Mouse (Mus musculus): ENCODE data around the gene Ccdc62. TPM values are rescaled to one million over a fixed set of nuclear protein-coding genes. Genes with fewer than 3 reads are reported as not detected.
A peak's percentile ranks its signal among the peaks of the same experiment; 100 is the strongest.

The Ccdc62 gene
- polyA plus RNA-seq, 1 experiment from 2014 or later: 4.7 TPM

DNA sequence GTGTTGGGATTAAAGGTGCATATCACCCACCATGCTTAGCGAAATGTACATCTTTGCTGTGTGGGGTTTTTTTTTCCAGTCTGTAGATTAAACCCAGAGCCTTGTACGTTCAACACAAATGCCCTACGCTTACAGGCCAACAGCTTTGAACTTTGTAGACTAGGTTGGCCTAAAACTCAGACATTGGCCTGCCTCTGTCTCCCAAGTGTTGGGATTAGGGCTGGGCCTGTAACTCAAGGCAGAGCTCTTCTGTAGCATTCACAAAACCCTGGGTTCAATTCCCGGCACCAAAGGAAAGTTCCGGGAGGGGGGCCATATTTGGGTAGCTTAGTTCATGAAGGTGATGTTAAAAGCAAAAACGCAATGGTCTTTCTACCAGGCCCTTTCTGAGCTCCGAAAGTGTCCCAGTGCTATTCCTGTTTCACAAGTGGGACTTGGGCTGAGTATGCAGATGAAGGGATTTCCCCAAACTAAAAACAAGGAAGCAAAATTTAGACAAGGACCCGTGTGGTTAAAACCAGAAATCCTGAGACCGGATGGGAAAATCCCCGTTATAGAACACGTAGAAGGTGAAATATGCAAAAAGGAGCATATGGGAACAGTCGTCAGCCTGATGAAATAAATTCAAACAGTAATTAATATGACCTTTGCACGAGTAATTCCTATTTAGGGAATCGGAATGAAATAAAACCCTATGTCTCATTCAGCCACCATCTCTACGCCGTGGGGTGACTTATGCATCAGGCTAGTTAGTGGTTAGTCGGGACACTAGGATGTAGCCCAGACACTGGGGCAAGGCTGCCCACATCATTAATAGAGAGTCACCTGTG, 24.1 kb upstream of the Ccdc62 start:
- 70% methylated on average over 17 of the region's 17 CpGs for WGBS
- Histone ChIP-seq H3K4me1 (replicated peaks) (peaks cover 10% of the 10 kb centered on the region), H3K36me3 (peaks cover 5% of the 10 kb centered on the region), H3K4me3 (replicated peaks) (no peak overlapping the region; the same call in 1 of the 2 replicates), H3K4me2 (replicated peaks) (peak overlapping the region; percentile 43), H3K27me3 (replicated peaks) (no peaks in the 10 kb centered on the region), H3K9ac (no peak overlapping the region), H3K27ac (no peak overlapping the region), H3K9me3 (no peaks in the 10 kb centered on the region)
- no peak for ATAC-seq

DNA sequence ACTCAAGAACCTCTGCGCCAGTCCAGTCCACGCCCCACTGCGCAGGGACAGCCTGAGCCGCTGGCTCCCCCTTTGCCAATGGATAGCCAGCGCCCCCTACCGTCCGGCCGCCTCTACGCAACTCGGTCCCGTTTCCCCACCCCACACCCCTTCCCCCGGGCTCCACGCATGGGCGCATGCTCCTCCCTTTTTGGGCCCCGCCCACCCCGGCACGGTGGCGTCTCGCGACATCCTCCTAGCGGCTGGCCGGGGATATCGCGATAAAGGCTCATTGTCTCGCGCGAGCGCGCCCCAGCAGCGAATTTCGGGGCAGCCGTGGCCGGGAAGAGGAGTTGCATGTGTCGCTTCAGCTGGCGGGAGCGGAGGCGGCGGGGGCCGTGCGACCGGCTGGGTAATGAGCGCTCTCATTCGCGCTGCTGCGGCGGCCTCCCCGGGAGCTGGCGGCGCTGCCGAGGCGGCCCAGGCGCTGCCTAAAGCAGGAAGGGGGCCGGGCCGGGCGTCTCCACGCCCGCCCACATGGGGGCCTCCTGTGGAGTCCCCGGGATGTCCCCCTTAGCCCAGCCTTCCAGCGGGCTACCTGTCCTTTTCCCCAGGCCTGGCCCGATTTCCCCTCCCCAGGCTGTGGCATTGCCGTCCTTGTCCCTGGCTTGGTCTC, 23.4 kb upstream of the Ccdc62 start, which contains the start of gene Denr:
Gene Denr, plus strand, starts transcription at position 200 of the 655 bp plus-strand sequence.
- Histone ChIP-seq H3K4me1 (replicated peaks) (peaks cover 10% of the 10 kb centered on the region), H3K27ac (peak within 1 kb of the TSS; percentile 85), H3K36me3 (peaks cover 8% of the 10 kb centered on the region), H3K4me2 (replicated peaks) (peak within 1 kb of the TSS; percentile 76), H3K27me3 (replicated peaks) (no peaks in the 10 kb centered on the region), H3K4me3 (replicated peaks) (peak within 1 kb of the TSS; percentile 99), H3K9me3 (no peaks in the 10 kb centered on the region), H3K9ac (peak within 1 kb of the TSS; percentile 98)
- WGBS: 1% methylated on average over 61 of the region's 61 CpGs
- peak; percentile 97 for ATAC-seq

DNA sequence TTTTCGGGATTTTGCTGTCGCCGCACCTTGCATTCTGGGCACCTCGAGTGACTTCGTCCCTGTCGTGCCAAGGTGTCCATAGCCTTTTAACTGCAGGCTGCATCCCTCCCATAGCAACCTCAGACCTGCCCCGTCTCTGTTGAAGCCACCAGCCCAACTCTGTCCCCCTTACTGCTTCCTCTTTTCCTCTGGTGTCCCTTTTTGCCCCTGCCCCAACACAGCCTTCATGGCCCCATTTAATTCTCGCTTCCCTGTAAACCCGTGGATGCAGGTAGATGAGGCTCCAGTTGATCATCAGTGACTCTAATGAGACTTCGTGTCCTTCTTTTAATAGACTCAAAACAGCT, 22.9 kb upstream of the Ccdc62 start:
- no peaks in the 10 kb centered on the region for H3K9me3 ChIP-seq
- WGBS: 4% methylated on average over 10 of the region's 10 CpGs
- peak overlapping the region; percentile 99 for H3K4me3 ChIP-seq (replicated peaks)
- H3K4me2 ChIP-seq (replicated peaks): peak overlapping the region; percentile 76
- ATAC-seq: no peak
- H3K27me3 ChIP-seq (replicated peaks): no peaks in the 10 kb centered on the region
- H3K9ac ChIP-seq: peak overlapping the region; percentile 98
- H3K36me3 ChIP-seq: peaks cover 8% of the 10 kb centered on the region
- peak overlapping the region; percentile 85 for H3K27ac ChIP-seq
- H3K4me1 ChIP-seq (replicated peaks): peaks cover 10% of the 10 kb centered on the region

DNA sequence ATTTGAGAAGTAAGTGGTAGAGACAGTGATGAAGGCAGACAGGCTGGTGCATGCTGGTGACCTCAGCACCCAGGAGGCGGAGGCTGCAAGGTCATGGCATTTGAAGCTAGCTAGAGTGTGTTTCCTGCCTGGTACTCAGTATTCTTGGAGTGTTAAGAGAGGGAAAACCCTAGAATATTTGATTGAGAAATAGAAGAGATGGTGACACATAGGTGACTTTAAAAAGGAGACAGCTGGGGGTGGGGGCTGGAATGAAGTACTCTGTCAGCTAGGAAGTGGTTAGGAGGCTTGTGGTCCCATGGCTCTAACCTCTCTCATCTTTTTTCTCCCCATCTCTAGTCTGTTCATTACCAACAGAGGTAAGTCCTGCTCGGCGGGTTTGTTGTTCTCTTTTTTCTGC, 15.6 kb upstream of the Ccdc62 start:
- Histone ChIP-seq H3K4me3 (replicated peaks) (no peak overlapping the region), H3K36me3 (peaks cover 20% of the 10 kb centered on the region)

DNA sequence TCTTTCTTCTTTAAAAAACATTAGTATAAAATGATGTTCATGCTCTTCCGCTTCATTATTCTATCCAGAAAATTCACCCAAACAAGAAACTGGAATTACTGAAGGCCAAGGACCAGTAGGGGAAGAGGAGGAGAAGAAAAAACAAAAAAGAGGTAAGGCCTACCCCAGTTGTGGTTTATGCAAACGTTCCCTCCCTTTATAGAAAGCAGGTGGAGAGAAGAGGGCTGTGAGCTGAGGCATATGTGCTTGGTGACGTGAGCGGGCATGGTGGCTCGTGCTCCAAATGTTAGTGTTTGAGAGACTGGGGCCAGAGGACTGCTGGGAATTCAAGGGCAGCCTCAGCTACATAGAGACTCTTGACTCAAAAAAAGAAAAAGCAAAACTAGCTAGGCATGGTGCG, 8.4 kb upstream of the Ccdc62 start:
- no peaks in the 10 kb centered on the region for H3K9me3 ChIP-seq
- no peak overlapping the region for H3K27ac ChIP-seq
- peaks cover 37% of the 10 kb centered on the region for H3K36me3 ChIP-seq
- H3K4me1 ChIP-seq (replicated peaks): no peaks in the 10 kb centered on the region
- no peak overlapping the region for H3K4me2 ChIP-seq (replicated peaks)
- ATAC-seq: no peak
- H3K4me3 ChIP-seq (replicated peaks): no peak overlapping the region
- 91% methylated on average over 6 of the region's 6 CpGs for WGBS
- H3K27me3 ChIP-seq (replicated peaks): no peaks in the 10 kb centered on the region
- no peak overlapping the region for H3K9ac ChIP-seq

More for the DNA sequence above, 15.6 kb upstream of the Ccdc62 start:
- ATAC-seq: no peak
- no peak overlapping the region for H3K9ac ChIP-seq
- H3K9me3 ChIP-seq: no peaks in the 10 kb centered on the region
- H3K4me2 ChIP-seq (replicated peaks): no peak overlapping the region
- WGBS: 96% methylated on average over 3 of the region's 3 CpGs
- no peaks in the 10 kb centered on the region for H3K4me1 ChIP-seq (replicated peaks)
- H3K27me3 ChIP-seq (replicated peaks): no peaks in the 10 kb centered on the region
- H3K27ac ChIP-seq: no peak overlapping the region

DNA sequence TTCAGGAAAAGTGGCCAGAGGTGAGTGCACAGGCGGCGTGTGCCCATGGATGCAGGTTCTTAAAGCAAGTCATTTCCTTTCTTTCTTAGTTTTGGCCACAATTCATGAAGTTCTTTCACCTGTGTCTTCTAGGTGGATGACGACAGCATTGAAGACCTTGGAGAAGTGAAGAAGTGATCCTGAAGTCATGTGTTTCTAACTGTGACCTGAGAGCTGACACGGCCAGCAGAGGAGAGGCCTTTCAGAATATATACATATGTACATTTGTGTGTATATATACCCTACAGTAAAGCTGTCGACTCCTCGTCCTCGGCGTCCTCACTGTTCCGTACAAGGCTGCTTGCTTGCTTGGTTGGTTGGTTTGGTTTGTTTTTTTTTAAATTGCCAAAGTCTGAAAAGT, 3.4 kb upstream of the Ccdc62 start, which contains the start of gene Gm43518:
Gene Gm43518, plus strand, starts transcription at position 301 of the 400 bp plus-strand sequence.
- ATAC-seq: no peak
- no peak within 1 kb of the TSS for H3K4me2 ChIP-seq (replicated peaks)
- peaks cover 31% of the 10 kb centered on the region for H3K36me3 ChIP-seq
- 94% methylated on average over 9 of the region's 9 CpGs for WGBS
- no peak within 1 kb of the TSS for H3K27ac ChIP-seq
- H3K4me3 ChIP-seq (replicated peaks): no peak within 1 kb of the TSS
- no peak within 1 kb of the TSS for H3K9ac ChIP-seq
- H3K4me1 ChIP-seq (replicated peaks): peaks cover 2% of the 10 kb centered on the region; the same call in 1 of the 2 replicates
- H3K9me3 ChIP-seq: no peaks in the 10 kb centered on the region
- H3K27me3 ChIP-seq (replicated peaks): no peaks in the 10 kb centered on the region

DNA sequence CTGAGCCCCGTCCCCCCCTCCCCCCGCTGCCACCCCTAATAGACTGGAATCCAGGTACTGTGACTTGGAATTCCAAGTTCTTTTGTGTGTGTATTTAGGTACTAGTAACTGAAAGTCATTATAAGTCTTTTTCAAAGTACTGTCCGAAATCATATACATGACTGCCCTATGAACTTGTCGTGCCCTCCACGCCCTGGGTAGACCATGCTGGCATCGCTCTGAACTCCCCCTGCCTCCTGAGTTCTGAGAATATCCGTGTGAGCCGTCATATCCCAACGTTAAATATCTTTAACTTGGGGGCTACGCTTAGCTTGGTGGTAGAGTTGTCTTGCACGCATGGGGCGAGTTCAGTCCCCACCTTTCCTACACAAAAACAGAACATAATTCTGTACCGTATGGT, 652 bp downstream of the Ccdc62 start:
- no peaks in the 10 kb centered on the region for H3K27me3 ChIP-seq (replicated peaks)
- ATAC-seq: peak; percentile 14
- H3K27ac ChIP-seq: 0 out of 2 replicates have a peak overlapping the region, but pooled peaks have one; percentile 86
- peak overlapping the region; percentile 83 for H3K9ac ChIP-seq
- peaks cover 2% of the 10 kb centered on the region; the same call in 1 of the 2 replicates for H3K4me1 ChIP-seq (replicated peaks)
- H3K9me3 ChIP-seq: no peaks in the 10 kb centered on the region
- H3K4me3 ChIP-seq (replicated peaks): peak overlapping the region; percentile 65
- WGBS: 45% methylated on average over 13 of the region's 13 CpGs
- peaks cover 8% of the 10 kb centered on the region; the same call in 1 of the 2 replicates for H3K36me3 ChIP-seq
- H3K4me2 ChIP-seq (replicated peaks): peak overlapping the region; percentile 67

DNA sequence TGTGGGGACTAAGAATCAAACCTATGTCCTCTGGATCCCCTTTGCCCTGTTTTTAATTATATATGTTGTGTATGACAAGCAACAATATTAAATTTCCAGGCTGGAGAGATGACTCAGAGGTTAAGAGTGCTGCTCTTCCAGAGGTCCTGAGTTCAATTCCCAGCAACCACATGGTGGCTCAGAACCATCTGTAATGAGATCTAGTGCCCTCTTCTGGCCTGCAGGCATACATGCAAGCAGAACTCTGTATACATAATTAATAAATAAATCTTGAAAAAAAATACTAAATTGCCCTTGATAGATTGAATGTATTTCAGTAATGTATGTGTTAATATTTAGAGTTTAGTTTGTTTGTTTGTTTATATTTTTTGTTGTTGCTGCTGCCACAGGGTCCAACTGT, 2.4 kb downstream of the Ccdc62 start:
- no peak for ATAC-seq
- H3K36me3 ChIP-seq: peaks cover under 1% of the 10 kb centered on the region; the same call in 1 of the 2 replicates
- H3K27me3 ChIP-seq (replicated peaks): no peaks in the 10 kb centered on the region
- no peak overlapping the region for H3K4me2 ChIP-seq (replicated peaks)
- H3K9me3 ChIP-seq: no peaks in the 10 kb centered on the region
- no peak overlapping the region for H3K9ac ChIP-seq
- H3K4me3 ChIP-seq (replicated peaks): no peak overlapping the region
- H3K27ac ChIP-seq: no peak overlapping the region
- H3K4me1 ChIP-seq (replicated peaks): peaks cover 2% of the 10 kb centered on the region; the same call in 1 of the 2 replicates

DNA sequence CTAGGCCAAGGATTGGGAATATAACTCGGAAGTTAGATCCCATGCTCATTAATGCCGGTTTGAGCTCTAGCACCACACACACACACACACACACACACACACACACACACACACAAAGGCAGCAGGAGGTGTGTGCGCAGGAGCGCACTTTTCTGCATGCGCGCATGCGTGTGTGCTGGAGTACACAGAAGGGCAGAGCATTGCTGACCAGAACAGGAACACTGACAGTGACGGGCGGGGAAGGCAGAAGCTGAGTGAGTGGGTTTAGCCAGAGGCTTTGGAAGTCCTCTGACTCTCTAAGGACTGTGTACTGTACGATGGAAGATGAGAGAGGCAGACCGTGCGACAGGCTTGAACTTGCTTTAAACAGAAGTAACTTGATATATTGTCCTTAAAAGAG, 3.1 kb downstream of the Ccdc62 start:
- Histone ChIP-seq H3K36me3 (no peaks in the 10 kb centered on the region), H3K9ac (no peak overlapping the region), H3K4me1 (replicated peaks) (peaks cover 2% of the 10 kb centered on the region; the same call in 1 of the 2 replicates), H3K4me3 (replicated peaks) (no peak overlapping the region), H3K4me2 (replicated peaks) (no peak overlapping the region), H3K27me3 (replicated peaks) (no peaks in the 10 kb centered on the region), H3K27ac (no peak overlapping the region), H3K9me3 (no peaks in the 10 kb centered on the region)
- no peak for ATAC-seq
- WGBS: 89% methylated on average over 12 of the region's 12 CpGs

DNA sequence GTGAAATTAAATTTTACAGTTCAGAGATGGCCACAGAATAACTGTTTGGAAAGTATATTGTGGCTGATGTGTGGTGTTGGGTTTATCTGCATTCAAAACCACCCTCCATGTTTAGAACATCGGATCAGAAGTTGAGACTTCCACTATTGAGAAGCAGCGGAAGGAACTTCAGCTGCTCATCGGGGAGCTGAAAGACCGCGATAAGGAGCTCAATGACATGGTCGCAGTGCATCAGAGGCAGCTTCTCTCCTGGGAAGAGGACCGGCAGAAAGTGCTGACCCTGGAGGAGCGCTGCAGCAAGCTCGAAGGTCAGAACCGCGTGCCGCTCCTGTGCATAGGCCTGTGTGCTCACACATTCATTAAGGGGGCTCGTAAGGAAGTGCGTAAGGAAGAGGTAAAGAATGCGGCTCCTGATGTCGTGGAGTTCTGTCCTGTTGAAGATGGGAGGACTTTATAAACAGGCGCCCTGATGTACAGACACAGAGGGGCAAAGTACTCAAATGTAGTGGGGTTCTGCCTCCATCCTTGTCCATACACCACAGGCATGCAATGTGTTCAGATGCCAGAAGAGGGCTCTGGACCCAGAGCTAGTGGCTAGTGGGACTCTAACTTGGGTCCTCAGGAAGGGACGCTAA, 3.6 kb downstream of the Ccdc62 start:
- H3K9ac ChIP-seq: no peak overlapping the region
- H3K4me3 ChIP-seq (replicated peaks): no peak overlapping the region
- ATAC-seq: no peak
- 33% methylated on average over 18 of the region's 18 CpGs for WGBS
- H3K4me1 ChIP-seq (replicated peaks): peaks cover 2% of the 10 kb centered on the region; the same call in 1 of the 2 replicates
- no peaks in the 10 kb centered on the region for H3K36me3 ChIP-seq
- H3K9me3 ChIP-seq: no peaks in the 10 kb centered on the region
- no peak overlapping the region for H3K27ac ChIP-seq
- no peak overlapping the region for H3K4me2 ChIP-seq (replicated peaks)
- H3K27me3 ChIP-seq (replicated peaks): no peaks in the 10 kb centered on the region

DNA sequence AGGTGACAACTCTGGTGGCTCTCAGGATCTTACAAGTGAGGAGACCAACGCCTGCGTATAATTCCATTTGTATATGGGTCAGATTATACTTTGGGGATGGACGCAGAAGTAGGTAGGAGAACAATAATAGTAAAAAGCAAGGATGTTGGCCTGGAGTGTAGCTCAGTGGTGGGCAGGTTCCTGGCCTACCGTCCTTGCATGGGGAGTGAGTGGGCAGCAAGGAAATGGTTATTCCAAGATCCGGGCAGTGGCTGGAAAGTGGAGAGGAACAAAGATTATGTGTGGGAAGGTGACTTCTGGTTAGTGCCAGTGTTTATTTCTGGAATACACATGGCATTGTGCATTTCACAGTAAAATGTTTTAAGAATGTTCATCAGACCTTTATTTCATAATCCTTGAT, 5.5 kb downstream of the Ccdc62 start:
- H3K4me1 ChIP-seq (replicated peaks): peaks cover 2% of the 10 kb centered on the region; the same call in 1 of the 2 replicates
- no peak for ATAC-seq
- 87% methylated on average over 5 of the region's 5 CpGs for WGBS
- no peaks in the 10 kb centered on the region for H3K27me3 ChIP-seq (replicated peaks)
- H3K27ac ChIP-seq: no peak overlapping the region
- no peaks in the 10 kb centered on the region for H3K9me3 ChIP-seq
- H3K36me3 ChIP-seq: no peaks in the 10 kb centered on the region
- H3K4me2 ChIP-seq (replicated peaks): no peak overlapping the region
- no peak overlapping the region for H3K4me3 ChIP-seq (replicated peaks)
- no peak overlapping the region for H3K9ac ChIP-seq

DNA sequence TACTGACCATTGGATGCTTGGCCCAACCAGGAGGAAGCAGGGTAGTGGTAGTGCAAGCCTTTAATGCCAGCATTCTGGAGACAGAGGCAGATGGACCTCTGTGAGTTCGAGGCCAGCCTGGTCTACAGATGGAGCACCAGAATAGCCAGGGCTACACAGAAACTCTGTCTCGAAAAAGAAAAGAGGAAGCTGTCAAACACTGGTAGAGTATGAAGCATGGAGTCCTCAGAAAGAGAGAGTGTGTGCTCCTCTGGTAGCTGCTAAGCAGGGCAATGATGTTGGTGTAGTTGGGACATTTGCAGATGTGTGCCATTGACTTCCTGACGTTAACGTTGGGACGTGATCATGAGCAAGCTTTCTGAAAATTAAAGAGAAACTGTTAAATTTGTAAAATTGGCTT, 8.0 kb downstream of the Ccdc62 start:
- Histone ChIP-seq H3K4me3 (replicated peaks) (no peak overlapping the region), H3K9ac (no peak overlapping the region), H3K36me3 (no peaks in the 10 kb centered on the region), H3K27ac (no peak overlapping the region), H3K4me2 (replicated peaks) (no peak overlapping the region), H3K9me3 (no peaks in the 10 kb centered on the region), H3K4me1 (replicated peaks) (no peaks in the 10 kb centered on the region), H3K27me3 (replicated peaks) (no peaks in the 10 kb centered on the region)
- WGBS: 83% methylated on average over 5 of the region's 5 CpGs
- ATAC-seq: no peak

All from intestine, embryonic 15.5 days (tissue).